Mouse (Mus musculus): Measurements from ENCODE around the gene Plcb2.

GRCm38 (mm10) chr2:118667181-118667580 is 61.1 kb downstream of the Plcb2 start:
- TF ChIP-seq CTCF (conservative IDR thresholded peaks at IDR 0.05; ENCODE audit: low read length) (no peak), NANOG (IDR thresholded peaks at IDR 0.05; ENCODE audit: borderline replicate concordance, low read length) (no peak), POU5F1 (IDR thresholded peaks at IDR 0.05; ENCODE audit: borderline replicate concordance, low read length) (no peak)
